Mouse (Mus musculus) stomach, postnatal 0 days (tissue): ENCODE measurements around the gene Slc38a1. TPM values are rescaled to one million over a fixed set of nuclear protein-coding genes. Genes with fewer than 3 reads are reported as not detected.

Source experiments
- ATAC-seq: fragments of 200-750 bp; cut with Nextera tagmentation; 2 replicates; pipeline ENCODE4 v1.8.0; 2017; ENCODE audit not compliant: low FRiP score, low TSS enrichment
- DNase-seq: peaks from one replicate; pipeline ENCODE4 v3.0.0-alpha.2; 2016; ENCODE audit warnings: low spot score
- H3K27ac ChIP-seq: fragments of 300-500 bp; sonication (generic); replicated peaks from 2 replicates; pipeline ENCODE4 v1.5.1; 2014; ENCODE audit warnings: mild to moderate bottlenecking, control low read depth
- H3K27me3 ChIP-seq: fragments of 300-500 bp; sonication (generic); 2 replicates; pipeline ENCODE4 v1.6.1; 2014; ENCODE audit warnings: low read length; ENCODE audit not compliant: control insufficient read depth, insufficient read depth
- H3K36me3 ChIP-seq: fragments of 300-500 bp; sonication (generic); 2 replicates; pipeline ENCODE4 v1.6.1; 2014; ENCODE audit warnings: low read length, mixed read lengths; ENCODE audit not compliant: control insufficient read depth, insufficient read depth
- H3K4me1 ChIP-seq: fragments of 300-500 bp; sonication (generic); replicated peaks from 2 replicates; pipeline ENCODE4 v1.6.1; 2014; ENCODE audit warnings: antibody characterized with exemption; ENCODE audit not compliant: control insufficient read depth, insufficient read depth
- H3K4me2 ChIP-seq: fragments of 300-500 bp; sonication (generic); replicated peaks from 2 replicates; pipeline ENCODE4 v1.6.1; 2014; ENCODE audit warnings: low read depth, mild to moderate bottlenecking, control low read depth, moderate library complexity
- H3K4me3 ChIP-seq: fragments of 300-500 bp; sonication (generic); 2 replicates; pipeline ENCODE4 v1.5.1; 2014; ENCODE audit warnings: low read depth, low read length, control low read depth
- H3K9ac ChIP-seq: fragments of 300-500 bp; sonication (generic); 2 replicates; pipeline ENCODE4 v1.6.1; 2014; ENCODE audit warnings: mild to moderate bottlenecking, low read length, control low read depth, mixed read lengths
- H3K9me3 ChIP-seq: fragments of 300-500 bp; sonication (generic); 2 replicates; pipeline ENCODE4 v1.6.1; 2016; ENCODE audit warnings: low read length; ENCODE audit not compliant: control insufficient read depth
- CTCF ChIP-seq: IDR thresholded peaks from 2 replicates; pipeline ENCODE4 v1.5.1; 2016; ENCODE audit warnings: antibody characterized with exemption, low read depth, mild to moderate bottlenecking, moderate library complexity
- EP300 ChIP-seq: optimal IDR thresholded peaks from 2 replicates; pipeline ENCODE3; 2016; ENCODE audit warnings: antibody characterized with exemption
- WGBS: fragments of 180-500 bp; shearing (Covaris S2); extraction: QIAGEN DNeasy Blood & Tissue Kit; methylation state at CpG from one replicate; pipeline ENCODE4 v1.1.7; 2014; 5-methylcytosine and 5-hydroxymethylcytosine counted together
- polyA plus RNA-seq: library from polyadenylated mRNA; unstranded; fragments of >200 nt; fragmentation: Nextera tagmentation; extraction: Ambion mirVana; gene quantifications from 2 replicates; pipeline ENCODE4 v1.2.1, GENCODE M21; 2015

Slc38a1 gene
- polyA plus RNA-seq, 1 experiment from 2014 or later, result 38.5 TPM

GRCm38 (mm10) chr15:96568271-96568982 lies 74.3 kb downstream of the Slc38a1 start:
- ATAC-seq, result peak; percentile 88
- Histone ChIP-seq H3K27ac (peak overlapping the region; percentile 84), H3K9me3 (no peaks in the 10 kb centered on the region), H3K4me1 (no peaks in the 10 kb centered on the region; the same call in 1 of the 2 replicates), H3K9ac (no peak overlapping the region), H3K36me3 (no peaks in the 10 kb centered on the region), H3K4me2 (no peak overlapping the region), H3K27me3 (no peaks in the 10 kb centered on the region), H3K4me3 (no peak overlapping the region)
- TF ChIP-seq CTCF (no peak), EP300 (no peak)
- WGBS, result 44% methylated on average over 13 of the region's 13 CpGs
- peak; percentile 82 for DNase-seq

- WGBS, result 18% methylated on average over 14 of the region's 14 CpGs
- DNase-seq, result peak; percentile 88
- peak overlapping the region; percentile 45 for H3K9ac ChIP-seq
These were observed 75.9 kb downstream of the Slc38a1 start for GRCm38 (mm10) chr15:96566850-96567271.

GRCm38 (mm10) chr15:96563852-96564251 lies 78.9 kb downstream of the Slc38a1 start:
- H3K9ac ChIP-seq, result no peak overlapping the region
- no peak for DNase-seq
- no peak overlapping the region for H3K4me2 ChIP-seq
- no peaks in the 10 kb centered on the region for H3K27me3 ChIP-seq
- no peaks in the 10 kb centered on the region for H3K9me3 ChIP-seq
- TF ChIP-seq EP300 (no peak), CTCF (no peak)
- H3K4me3 ChIP-seq, result no peak overlapping the region
- WGBS, result 50% methylated on average over 1 of the region's 1 CpGs
- H3K27ac ChIP-seq, result no peak overlapping the region
- ATAC-seq, result no peak
- no peaks in the 10 kb centered on the region; the same call in 1 of the 2 replicates for H3K4me1 ChIP-seq
- H3K36me3 ChIP-seq, result no peaks in the 10 kb centered on the region

More at GRCm38 (mm10) chr15:96566850-96567271, 75.9 kb downstream of the Slc38a1 start:
- ATAC-seq, result peak; percentile 78
- H3K9me3 ChIP-seq, result no peaks in the 10 kb centered on the region
- TF ChIP-seq EP300 (no peak), CTCF (peak; percentile 42)
- no peaks in the 10 kb centered on the region for H3K36me3 ChIP-seq
- peak overlapping the region; percentile 53 for H3K27ac ChIP-seq
- no peaks in the 10 kb centered on the region for H3K27me3 ChIP-seq
- peak overlapping the region; percentile 36 for H3K4me3 ChIP-seq
- peak overlapping the region; percentile 52 for H3K4me2 ChIP-seq
- no peaks in the 10 kb centered on the region; the same call in 1 of the 2 replicates for H3K4me1 ChIP-seq

DNA sequence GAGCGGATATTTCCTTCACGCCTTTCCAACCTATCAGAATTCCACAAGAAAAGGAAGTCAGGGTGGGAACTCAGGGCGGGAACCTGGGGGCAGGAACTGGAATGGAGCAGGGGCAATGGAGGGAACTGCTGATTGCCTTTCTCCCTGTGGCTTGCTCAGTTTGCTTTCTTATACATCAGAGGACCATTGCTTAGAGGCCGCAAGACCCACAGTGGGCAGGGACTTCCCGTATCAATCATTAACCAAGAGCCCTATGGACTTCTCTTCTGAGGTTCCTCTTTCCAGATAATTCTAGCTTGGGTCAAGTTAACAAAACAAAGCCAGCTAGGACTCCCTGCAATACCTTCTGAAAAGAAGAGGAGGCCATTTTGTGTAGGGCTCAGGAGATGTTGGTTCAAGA lies 80.2 kb downstream of the Slc38a1 start:
- WGBS, result 82% methylated on average over 5 of the region's 5 CpGs
- peak; percentile 72 for ATAC-seq
- Histone ChIP-seq H3K27ac (no peak overlapping the region), H3K27me3 (no peaks in the 10 kb centered on the region), H3K36me3 (no peaks in the 10 kb centered on the region), H3K4me2 (no peak overlapping the region), H3K4me1 (no peaks in the 10 kb centered on the region; the same call in 1 of the 2 replicates), H3K9me3 (no peaks in the 10 kb centered on the region), H3K9ac (no peak overlapping the region), H3K4me3 (no peak overlapping the region)
- TF ChIP-seq EP300 (no peak), CTCF (no peak)
- DNase-seq, result no peak

GRCm38 (mm10) chr15:96560576-96561298 lies 82.0 kb downstream of the Slc38a1 start:
- Histone ChIP-seq H3K4me2 (no peak overlapping the region), H3K4me1 (no peaks in the 10 kb centered on the region), H3K9me3 (no peaks in the 10 kb centered on the region), H3K36me3 (no peaks in the 10 kb centered on the region), H3K4me3 (no peak overlapping the region), H3K27me3 (no peaks in the 10 kb centered on the region), H3K9ac (no peak overlapping the region), H3K27ac (no peak overlapping the region)
- TF ChIP-seq CTCF (no peak), EP300 (no peak)
- WGBS, result 86% methylated on average over 14 of the region's 14 CpGs
- no peak for DNase-seq
- peak; percentile 52; the same call in 1 of the 2 replicates for ATAC-seq
